Mouse (Mus musculus) intestine, postnatal 0 days (tissue): ENCODE data around the gene Sp3. TPM values are rescaled to one million over a fixed set of nuclear protein-coding genes. Genes with fewer than 3 reads are reported as not detected.
A peak's percentile ranks its signal among the peaks of the same experiment; 100 is the strongest.

Source experiments
- ATAC-seq: fragments of 200-750 bp; cut with Nextera tagmentation; 2 replicates; pipeline ENCODE4 v1.8.0; 2017; ENCODE audit warnings: mild to moderate bottlenecking, moderate TSS enrichment, moderate library complexity
- H3K27ac ChIP-seq: fragments of 300-500 bp; sonication (generic); 2 replicates; pipeline ENCODE4 v1.5.1; 2014; ENCODE audit warnings: mild to moderate bottlenecking, low read depth, low read length, moderate library complexity
- H3K27me3 ChIP-seq: fragments of 300-500 bp; sonication (generic); replicated peaks from 2 replicates; pipeline ENCODE4 v1.6.1; 2014; ENCODE audit warnings: low read length, mixed read lengths; ENCODE audit not compliant: control insufficient read depth, insufficient read depth
- H3K36me3 ChIP-seq: fragments of 300-500 bp; sonication (generic); 2 replicates; pipeline ENCODE4 v1.6.1; 2014; ENCODE audit warnings: mild to moderate bottlenecking, moderate library complexity; ENCODE audit not compliant: control insufficient read depth, insufficient read depth
- H3K4me1 ChIP-seq: fragments of 300-500 bp; sonication (generic); replicated peaks from 2 replicates; pipeline ENCODE4 v1.6.1; 2014; ENCODE audit warnings: antibody characterized with exemption, low read length, mixed read lengths; ENCODE audit not compliant: control insufficient read depth, insufficient read depth
- H3K4me2 ChIP-seq: fragments of 300-500 bp; sonication (generic); replicated peaks from 2 replicates; pipeline ENCODE4 v1.6.1; 2014; ENCODE audit warnings: low read depth, mild to moderate bottlenecking, moderate library complexity
- H3K4me3 ChIP-seq: fragments of 300-500 bp; sonication (generic); 2 replicates; pipeline ENCODE4 v1.5.1; 2014; ENCODE audit warnings: low read depth, low read length
- H3K9ac ChIP-seq: fragments of 300-500 bp; sonication (generic); 2 replicates; pipeline ENCODE4 v1.6.1; 2014; ENCODE audit warnings: mild to moderate bottlenecking, low read depth, low read length
- H3K9me3 ChIP-seq: fragments of 300-500 bp; sonication (generic); 2 replicates; pipeline ENCODE4 v1.6.1; 2016; ENCODE audit warnings: mixed run types; ENCODE audit not compliant: control insufficient read depth
- CTCF ChIP-seq: sonication (generic); IDR thresholded peaks from 2 replicates; pipeline ENCODE4 v1.5.1; 2016; ENCODE audit warnings: low read depth, mild to moderate bottlenecking, control low read depth, antibody characterized with exemption, moderate library complexity
- WGBS: fragments of 180-500 bp; shearing (Covaris S2); extraction: QIAGEN DNeasy Blood & Tissue Kit; methylation state at CpG from one replicate; pipeline ENCODE4 v1.1.7; 2014; 5-methylcytosine and 5-hydroxymethylcytosine counted together
- polyA plus RNA-seq: library from polyadenylated mRNA; unstranded; fragments of >200 nt; fragmentation: Nextera tagmentation; extraction: Ambion mirVana; gene quantifications from 2 replicates; pipeline ENCODE4 v1.2.1, GENCODE M21; 2015

Sp3 gene
- polyA plus RNA-seq, 1 experiment from 2014 or later, result 25.4 TPM

GRCm38 (mm10) chr2:72924981-72925380, 55.3 kb downstream of the Sp3 start:
- ATAC-seq, result no peak
- Histone ChIP-seq H3K9me3 (no peaks in the 10 kb centered on the region), H3K4me1 (no peaks in the 10 kb centered on the region), H3K27me3 (no peaks in the 10 kb centered on the region), H3K4me3 (no peak overlapping the region), H3K9ac (no peak overlapping the region), H3K36me3 (no peaks in the 10 kb centered on the region), H3K4me2 (no peak overlapping the region), H3K27ac (no peak overlapping the region)
- WGBS, result 91% methylated on average over 10 of the region's 10 CpGs
- no peak for TF ChIP-seq CTCF

- H3K4me2 ChIP-seq, result no peak overlapping the region
- H3K36me3 ChIP-seq, result no peaks in the 10 kb centered on the region
- WGBS, result 45% methylated on average over 4 of the region's 4 CpGs
- no peak overlapping the region for H3K27ac ChIP-seq
- no peak overlapping the region for H3K4me3 ChIP-seq
- no peak for ATAC-seq
- H3K9ac ChIP-seq, result no peak overlapping the region
- no peaks in the 10 kb centered on the region for H3K9me3 ChIP-seq
- no peaks in the 10 kb centered on the region for H3K4me1 ChIP-seq
- TF ChIP-seq CTCF, result no peak
- H3K27me3 ChIP-seq, result no peaks in the 10 kb centered on the region
These were observed 64.1 kb downstream of the Sp3 start for GRCm38 (mm10) chr2:72916170-72916569.

- TF ChIP-seq CTCF, result no peak
- Histone ChIP-seq H3K4me1 (no peaks in the 10 kb centered on the region), H3K9me3 (no peaks in the 10 kb centered on the region), H3K9ac (no peak overlapping the region), H3K4me3 (no peak overlapping the region), H3K27ac (no peak overlapping the region), H3K27me3 (no peaks in the 10 kb centered on the region), H3K36me3 (no peaks in the 10 kb centered on the region), H3K4me2 (no peak overlapping the region)
- ATAC-seq, result no peak
- WGBS, result 91% methylated on average over 7 of the region's 7 CpGs
These were observed 64.9 kb downstream of the Sp3 start for GRCm38 (mm10) chr2:72915245-72915930.

GRCm38 (mm10) chr2:72913458-72913760, 66.8 kb downstream of the Sp3 start:
- Histone ChIP-seq H3K9me3 (no peaks in the 10 kb centered on the region), H3K4me3 (no peak overlapping the region), H3K36me3 (no peaks in the 10 kb centered on the region), H3K4me2 (no peak overlapping the region), H3K27me3 (no peaks in the 10 kb centered on the region), H3K27ac (no peak overlapping the region), H3K9ac (no peak overlapping the region), H3K4me1 (no peaks in the 10 kb centered on the region; the same call in 1 of the 2 replicates)
- 79% methylated on average over 7 of the region's 7 CpGs for WGBS
- no peak for ATAC-seq
- no peak for TF ChIP-seq CTCF

GRCm38 (mm10) chr2:72912708-72913457, 67.4 kb downstream of the Sp3 start:
- peak; percentile 84 for ATAC-seq
- Histone ChIP-seq H3K4me3 (no peak overlapping the region), H3K4me1 (no peaks in the 10 kb centered on the region; the same call in 1 of the 2 replicates), H3K9me3 (no peaks in the 10 kb centered on the region), H3K9ac (no peak overlapping the region), H3K4me2 (no peak overlapping the region), H3K27ac (0 out of 2 replicates have a peak overlapping the region, but pooled peaks have one; percentile 30), H3K36me3 (no peaks in the 10 kb centered on the region), H3K27me3 (no peaks in the 10 kb centered on the region)
- 67% methylated on average over 11 of the region's 11 CpGs for WGBS
- TF ChIP-seq CTCF, result no peak

- Histone ChIP-seq H3K9ac (no peak overlapping the region), H3K27ac (no peak overlapping the region), H3K27me3 (no peaks in the 10 kb centered on the region), H3K4me2 (no peak overlapping the region), H3K36me3 (no peaks in the 10 kb centered on the region), H3K9me3 (no peaks in the 10 kb centered on the region), H3K4me1 (no peaks in the 10 kb centered on the region; the same call in 1 of the 2 replicates), H3K4me3 (no peak overlapping the region)
- TF ChIP-seq CTCF, result no peak
- ATAC-seq, result no peak
- WGBS, result 85% methylated on average over 9 of the region's 9 CpGs
These were observed 68.7 kb downstream of the Sp3 start for GRCm38 (mm10) chr2:72911527-72911926.
